Mouse (Mus musculus) CH12.LX (cell line): ENCODE measurements around the gene Pde8a. TPM values are rescaled to one million over a fixed set of nuclear protein-coding genes. Genes with fewer than 3 reads are reported as not detected.

Experiments
- DNase-seq: peaks from one replicate; pipeline ENCODE4 v3.0.0-alpha.2; 2013; ENCODE audit errors: extremely low read depth
- H3K27ac ChIP-seq: 2 replicates; pipeline ENCODE4 v1.5.1; 2012; ENCODE audit warnings: low read depth, mild to moderate bottlenecking, control low read depth, moderate library complexity; ENCODE audit not compliant: insufficient read depth
- H3K27me3 ChIP-seq: replicated peaks from 2 replicates; pipeline ENCODE3; 2012; ENCODE audit warnings: inconsistent platforms
- H3K36me3 ChIP-seq, 2 experiments: replicated peaks in 1 of 2; 2 replicates each; pipeline versions ENCODE3 to v1.6.1; 2012; ENCODE audit warnings: inconsistent platforms in 1 of 2, low read length in 1 of 2, mild to moderate bottlenecking in 1 of 2, mixed read lengths in 1 of 2, moderate library complexity in 1 of 2; ENCODE audit not compliant: control insufficient read depth in 1 of 2, insufficient read depth in 1 of 2
- H3K4me1 ChIP-seq, 2 experiments: 2 replicates each; pipeline ENCODE4 v1.6.1; 2012; ENCODE audit warnings: inconsistent platforms in 1 of 2, moderate library complexity in 1 of 2; ENCODE audit not compliant: insufficient read depth in 2 of 2, control insufficient read depth in 1 of 2
- H3K4me2 ChIP-seq: 2 replicates; pipeline ENCODE4 v1.6.1; 2012; ENCODE audit warnings: low read depth, mild to moderate bottlenecking, control low read depth; ENCODE audit not compliant: poor library complexity, insufficient read depth, severe bottlenecking
- H3K4me3 ChIP-seq, 3 experiments: fragments of 150-350 bp in 1 of 3; sonication (generic) in 1 of 3; replicated peaks in 1 of 3; 2 replicates each; pipeline versions ENCODE3 to v1.5.1; 2011 to 2012; ENCODE audit warnings: low read depth in 2 of 3, low read length in 2 of 3, mild to moderate bottlenecking in 2 of 3, moderate library complexity in 2 of 3, control low read depth in 1 of 3, improper control_type of control experiment in 1 of 3, inconsistent platforms in 1 of 3, mixed read lengths in 1 of 3; ENCODE audit not compliant: poor library complexity in 1 of 3
- H3K79me2 ChIP-seq: replicated peaks from 2 replicates; pipeline ENCODE4 v1.6.1; 2012; ENCODE audit warnings: mild to moderate bottlenecking, moderate library complexity; ENCODE audit not compliant: control insufficient read depth, poor library complexity, insufficient read depth, severe bottlenecking; ENCODE audit errors: extremely low read depth
- H3K9ac ChIP-seq: 2 replicates; pipeline ENCODE4 v1.6.1; 2012; ENCODE audit warnings: low read depth, mild to moderate bottlenecking, control low read depth, moderate library complexity; ENCODE audit not compliant: insufficient read depth
- H3K9me3 ChIP-seq: replicated peaks from 2 replicates; pipeline ENCODE3; 2012; ENCODE audit warnings: low read length, inconsistent platforms, mixed read lengths
- CHD1 ChIP-seq: IDR thresholded peaks from 2 replicates; pipeline ENCODE4 v1.6.1; 2012; ENCODE audit warnings: low read depth, low read length, improper control_type of control experiment, inconsistent platforms
- CTCF ChIP-seq, 2 experiments: IDR thresholded peaks in 1 of 2; conservative IDR thresholded peaks in 1 of 2; 2 replicates each; pipeline ENCODE4 v1.5.1; 2011 to 2012; ENCODE audit warnings: low read depth in 2 of 2, low read length in 2 of 2, improper control_type of control experiment in 1 of 2, inconsistent platforms in 1 of 2, mild to moderate bottlenecking in 1 of 2, moderate library complexity in 1 of 2
- ELF1 ChIP-seq: IDR thresholded peaks from 2 replicates; pipeline ENCODE4 v1.6.1; 2014; ENCODE audit warnings: low read depth, mild to moderate bottlenecking, inconsistent platforms, low read length, improper control_type of control experiment
- ETS1 ChIP-seq: conservative IDR thresholded peaks from 2 replicates; pipeline ENCODE4 v1.6.1; 2012; ENCODE audit warnings: low read depth, mild to moderate bottlenecking, inconsistent platforms, low read length, improper control_type of control experiment, moderate library complexity
- HCFC1 ChIP-seq: IDR thresholded peaks from 2 replicates; pipeline ENCODE4 v1.6.1; 2012; ENCODE audit warnings: low read depth, mild to moderate bottlenecking, inconsistent platforms, low read length, improper control_type of control experiment
- IRF4 ChIP-seq: IDR thresholded peaks from 2 replicates; pipeline ENCODE4 v1.6.1; 2014; ENCODE audit warnings: low read depth, mild to moderate bottlenecking, inconsistent platforms, low read length, improper control_type of control experiment
- KAT2A ChIP-seq: IDR thresholded peaks from 2 replicates; pipeline ENCODE4 v1.6.1; 2012; ENCODE audit warnings: low read length, improper control_type of control experiment, inconsistent platforms; ENCODE audit not compliant: insufficient replicate concordance
- MAX ChIP-seq: IDR thresholded peaks from 2 replicates; pipeline ENCODE4 v1.6.1; 2011; ENCODE audit warnings: low read length, improper control_type of control experiment
- MEF2A ChIP-seq: IDR thresholded peaks from 2 replicates; pipeline ENCODE4 v1.6.1; 2014; ENCODE audit warnings: low read depth, mild to moderate bottlenecking, inconsistent platforms, low read length, improper control_type of control experiment, borderline replicate concordance
- MXI1 ChIP-seq: IDR thresholded peaks from 2 replicates; pipeline ENCODE4 v1.6.1; 2011; ENCODE audit warnings: mild to moderate bottlenecking, low read depth, low read length, improper control_type of control experiment
- NELFE ChIP-seq: IDR thresholded peaks from 2 replicates; pipeline ENCODE4 v1.6.1; 2011; ENCODE audit warnings: low read depth, low read length, improper control_type of control experiment
- NRF1 ChIP-seq: IDR thresholded peaks from 2 replicates; pipeline ENCODE4 v1.6.1; 2014; ENCODE audit warnings: low read depth, mild to moderate bottlenecking, inconsistent platforms, low read length, improper control_type of control experiment, moderate library complexity
- PAX5 ChIP-seq: IDR thresholded peaks from 2 replicates; pipeline ENCODE4 v1.6.1; 2012; ENCODE audit warnings: low read length, inconsistent platforms, mixed read lengths
- POLR2A ChIP-seq: IDR thresholded peaks from 2 replicates; pipeline ENCODE4 v1.6.1; 2011; ENCODE audit warnings: low read depth, mild to moderate bottlenecking, improper control_type of control experiment, low read length
- RCOR1 ChIP-seq: conservative IDR thresholded peaks from 2 replicates; pipeline ENCODE4 v1.6.1; 2012; ENCODE audit warnings: low read depth, mild to moderate bottlenecking, inconsistent platforms, low read length, improper control_type of control experiment
- SMC3 ChIP-seq: IDR thresholded peaks from 2 replicates; pipeline ENCODE4 v1.6.1; 2011; ENCODE audit warnings: low read depth, low read length, improper control_type of control experiment
- TBP ChIP-seq: conservative IDR thresholded peaks from 2 replicates; pipeline ENCODE4 v1.6.1; 2011; ENCODE audit warnings: low read depth, low read length, improper control_type of control experiment
- UBTF ChIP-seq: IDR thresholded peaks from 2 replicates; pipeline ENCODE4 v1.6.1; 2012; ENCODE audit warnings: low read depth, mild to moderate bottlenecking, inconsistent platforms, low read length, improper control_type of control experiment, moderate library complexity
- ZC3H11A ChIP-seq: IDR thresholded peaks from 2 replicates; pipeline ENCODE4 v1.6.1; 2012; ENCODE audit warnings: low read depth, mild to moderate bottlenecking, inconsistent platforms, low read length, improper control_type of control experiment
- ZKSCAN1 ChIP-seq: IDR thresholded peaks from 2 replicates; pipeline ENCODE4 v1.6.1; 2012; ENCODE audit warnings: low read depth, inconsistent platforms, low read length, improper control_type of control experiment, borderline replicate concordance
- ZNF384 ChIP-seq: IDR thresholded peaks from 2 replicates; pipeline ENCODE4 v1.6.1; 2012; ENCODE audit warnings: low read depth, low read length, improper control_type of control experiment, inconsistent platforms
- dilution Hi-C: fragments of 300-500 bp; cut with MboI; formaldehyde crosslinking; loops from 2 replicates; pipeline ENCODE4 v1.14.3; 2020; ENCODE audit warnings: low sequenced_read_pairs; ENCODE audit not compliant: extremely low pct_unique_long_range_greater_than_20kb, extremely low pct_ligation_motif_present
- in situ Hi-C: fragments of 300-500 bp; cut with MboI; formaldehyde crosslinking; loops from 3 replicates; pipeline ENCODE4 v1.14.3; 2019; ENCODE audit warnings: low sequenced_read_pairs, low pct_ligation_motif_present, low pct_unique_long_range_greater_than_20kb, mixed read lengths
- polyA plus RNA-seq: library from polyadenylated mRNA; unstranded; fragments of >175 nt; gene quantifications from 2 replicates; pipeline ENCODE4 v1.2.1, GENCODE M21; 2012; ENCODE audit warnings: low read depth; ENCODE audit not compliant: insufficient read length
- total RNA-seq, 2 experiments: library from RNA; depleted of rRNA; stranded (reverse); fragments of 300-350 nt in 1 of 2; fragments of >200 nt in 1 of 2; gene quantifications; 2 replicates each; pipeline ENCODE4 v1.2.3; 2012 to 2014

The Pde8a gene
- total and polyA plus RNA-seq, 3 experiments: 8.3 to 22.7 (median 9.1) TPM

DNA sequence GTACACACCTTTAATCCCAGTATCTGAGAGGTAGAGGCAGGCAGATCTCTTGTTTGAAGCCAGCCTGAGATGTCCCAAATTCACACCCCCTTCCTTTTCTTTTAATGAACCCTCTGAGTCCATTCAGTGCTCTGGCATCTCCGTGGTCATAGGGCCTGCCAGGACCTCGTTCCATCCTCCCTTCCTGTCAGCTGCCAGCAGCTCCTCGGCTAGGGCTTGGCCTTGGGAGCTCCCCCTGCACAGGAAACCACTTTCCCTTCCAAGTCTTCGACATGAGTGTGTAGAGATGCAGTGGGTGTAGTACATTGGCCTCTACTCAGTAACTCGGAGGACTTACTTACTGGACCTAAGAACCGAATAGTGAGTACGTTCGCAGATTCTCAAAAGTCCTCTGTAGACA lies 102.2 kb downstream of the Pde8a start:
- peaks cover 4 to 13% of the 10 kb centered on the region in 2 experiments; a peak in 3 of 4 replicates for H3K4me1 ChIP-seq
- no peaks in the 10 kb centered on the region for H3K27me3 ChIP-seq
- no peak overlapping the region for H3K9ac ChIP-seq
- dilution Hi-C loops (no loop called here), in situ Hi-C loops (loop anchor here (10.0 to 25.0 kb wide), 2 partner anchors 151 to 428 kb away; no protein-coding TSS in a partner anchor)
- H3K36me3 ChIP-seq: peaks cover 40 to 81% of the 10 kb centered on the region in 2 experiments
- no peak overlapping the region for H3K4me3 ChIP-seq
- H3K79me2 ChIP-seq: no peaks in the 10 kb centered on the region
- H3K9me3 ChIP-seq: no peaks in the 10 kb centered on the region
- no peak for DNase-seq
- no peak overlapping the region for H3K27ac ChIP-seq
- no peak for TF ChIP-seq ZKSCAN1
- TF ChIP-seq IRF4: no peak
- no peak for TF ChIP-seq ZNF384
- no peak for TF ChIP-seq NRF1
- no peak for TF ChIP-seq PAX5
- no peak for TF ChIP-seq MXI1
- TF ChIP-seq TBP: no peak
- TF ChIP-seq HCFC1: no peak
- no peak for TF ChIP-seq UBTF
- no peak for TF ChIP-seq NELFE
- no peak for TF ChIP-seq SMC3
- TF ChIP-seq CTCF (conservative IDR thresholded peaks at IDR 0.05 in 1 of 2, IDR thresholded peaks at IDR 0.05 in 1 of 2; ENCODE audit: low read depth in 2 of 2, low read length in 2 of 2): no peak
- TF ChIP-seq MEF2A: no peak
- no peak for TF ChIP-seq ZC3H11A
- no peak for TF ChIP-seq POLR2A
- TF ChIP-seq, all 38 proteins: peak for 0
- H3K4me2 ChIP-seq: no peak overlapping the region

DNA sequence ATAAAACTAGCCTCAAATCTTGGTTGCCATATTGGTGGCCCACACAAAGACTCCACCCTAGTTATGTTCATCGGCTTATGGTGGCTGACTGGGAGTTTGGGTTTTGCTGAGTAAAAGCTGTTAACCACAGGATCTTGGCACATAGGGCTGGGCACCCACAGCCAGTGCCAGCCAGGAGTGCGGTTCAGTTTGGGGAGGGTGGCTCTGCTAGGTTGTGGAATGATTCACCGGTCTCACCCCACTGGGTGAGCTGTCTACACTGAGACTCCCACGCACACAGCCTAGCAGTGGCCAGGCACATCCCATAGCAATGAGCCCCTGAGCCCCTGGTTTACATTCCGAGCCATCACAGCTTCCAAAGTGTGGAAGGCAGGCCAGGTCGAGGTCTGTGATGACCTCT lies 106.4 kb downstream of the Pde8a start:
- Histone ChIP-seq H3K36me3 (peaks cover 57 to 88% of the 10 kb centered on the region in 2 experiments), H3K4me1 (no peaks in the 10 kb centered on the region), H3K27me3 (no peaks in the 10 kb centered on the region), H3K9ac (no peak overlapping the region), H3K79me2 (no peaks in the 10 kb centered on the region), H3K4me2 (no peak overlapping the region), H3K4me3 (no peak overlapping the region), H3K9me3 (no peaks in the 10 kb centered on the region), H3K27ac (no peak overlapping the region)
- TF ChIP-seq ETS1 (no peak), SMC3 (no peak), MAX (no peak), RCOR1 (no peak), ZC3H11A (no peak), CHD1 (no peak), ELF1 (no peak), KAT2A (no peak), UBTF (no peak), MEF2A (no peak)
- DNase-seq: no peak
- in situ Hi-C loops: loop anchor here (10.0 to 25.0 kb wide), 2 partner anchors 155 to 432 kb away; no protein-coding TSS in a partner anchor
- dilution Hi-C loops: no loop called here
